Mouse (Mus musculus) CD4-positive, CD25-positive, alpha-beta regulatory T cell, adult 4 months (primary cell): Measurements from ENCODE around the gene Dclre1a. TPM values are rescaled to one million over a fixed set of nuclear protein-coding genes. Genes with fewer than 3 reads are reported as not detected.
A peak's percentile ranks its signal among the peaks of the same experiment; 100 is the strongest.

Source experiments
- ATAC-seq: one replicate; pipeline ENCODE4 v1.8.0; 2017
- polyA plus RNA-seq, 2 experiments: library from polyadenylated mRNA; unstranded; fragments of 100-300 nt; shearing (Covaris generic); gene quantifications; one replicate each; pipeline ENCODE4 v1.2.1; 2017

The Dclre1a gene
- 10 to 100 TPM; 11.2 to 16.2 TPM for polyA plus RNA-seq

DNA sequence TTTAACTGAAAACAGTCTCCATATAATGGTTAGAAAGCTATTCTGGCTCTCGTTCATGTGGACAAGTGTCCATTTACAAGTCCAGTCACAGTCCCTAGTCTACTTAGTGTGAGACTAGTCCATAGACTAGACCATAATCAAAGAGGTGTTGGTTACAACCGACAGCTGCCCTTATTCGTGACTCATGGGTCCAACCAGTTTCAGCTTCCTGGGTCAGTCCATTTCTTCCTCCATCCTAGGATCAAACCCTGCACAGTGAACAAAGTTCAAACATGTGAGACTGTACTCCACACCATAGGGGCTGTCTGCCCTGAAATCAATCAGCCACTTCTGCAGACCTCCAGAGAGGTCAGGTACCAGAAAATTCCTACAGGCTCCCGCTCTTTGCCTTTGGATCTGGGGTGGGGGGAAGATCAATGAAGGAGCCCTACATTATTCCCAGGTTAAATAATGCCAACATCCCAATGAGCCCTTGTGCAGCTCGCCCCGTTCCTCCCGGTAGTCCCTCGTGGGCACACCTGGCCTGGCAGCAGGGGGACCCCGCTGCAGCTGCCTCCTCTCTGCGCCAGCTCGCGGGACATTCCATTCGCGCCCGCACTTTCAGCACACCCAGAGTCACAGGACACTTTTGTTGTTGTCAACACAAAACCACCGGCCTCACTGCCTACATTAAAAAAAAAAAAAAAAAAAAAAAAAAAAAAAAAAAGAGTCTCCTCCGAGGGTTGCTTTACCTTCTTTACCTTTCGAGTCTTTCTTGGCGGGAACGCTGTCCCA lies at the start of gene Dclre1a:
Gene Dclre1a, minus strand, starts transcription at position 767 of the 774 bp plus-strand sequence.
- ATAC-seq, result peak; percentile 67

DNA sequence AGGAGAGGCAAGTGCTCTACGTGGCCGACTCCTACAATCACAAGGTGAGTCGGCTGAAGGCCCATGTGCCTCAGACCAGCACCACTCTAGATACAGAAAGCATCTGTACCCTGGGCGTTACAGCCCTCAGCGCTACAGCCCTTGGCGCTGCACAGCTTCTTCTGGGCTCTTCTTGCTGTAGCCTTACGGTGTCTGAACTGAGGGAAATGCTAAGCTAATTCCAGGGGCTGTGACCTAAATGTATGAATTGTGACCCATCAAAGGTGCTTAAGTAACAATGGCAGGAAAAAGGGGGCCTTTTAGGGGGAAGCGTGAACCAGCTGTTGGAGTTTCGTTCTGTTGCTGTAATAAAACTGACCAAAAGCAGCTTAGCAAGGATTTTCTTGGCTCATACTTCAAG lies 44.5 kb upstream of the Dclre1a start:
- ATAC-seq, result no peak

DNA sequence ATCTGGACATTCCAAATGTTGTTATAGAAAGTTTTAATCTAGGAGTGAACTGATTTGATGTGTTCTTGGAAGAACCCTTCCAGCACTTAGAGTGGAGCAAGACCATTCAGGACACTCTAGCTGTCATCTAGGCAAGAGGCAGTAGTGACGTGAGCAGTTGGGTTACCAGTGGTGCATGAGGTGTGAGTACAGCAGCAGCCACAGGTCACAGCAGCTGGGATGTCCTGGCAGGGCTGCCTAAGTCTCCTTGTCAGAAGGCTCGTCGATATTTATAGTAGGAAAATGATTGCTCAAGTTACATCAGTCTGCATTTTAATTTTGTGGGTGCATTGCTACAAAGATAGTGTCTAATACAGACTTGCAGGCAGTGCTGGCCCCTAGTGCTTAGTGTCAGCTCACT lies 42.2 kb upstream of the Dclre1a start:
- ATAC-seq, result no peak

DNA sequence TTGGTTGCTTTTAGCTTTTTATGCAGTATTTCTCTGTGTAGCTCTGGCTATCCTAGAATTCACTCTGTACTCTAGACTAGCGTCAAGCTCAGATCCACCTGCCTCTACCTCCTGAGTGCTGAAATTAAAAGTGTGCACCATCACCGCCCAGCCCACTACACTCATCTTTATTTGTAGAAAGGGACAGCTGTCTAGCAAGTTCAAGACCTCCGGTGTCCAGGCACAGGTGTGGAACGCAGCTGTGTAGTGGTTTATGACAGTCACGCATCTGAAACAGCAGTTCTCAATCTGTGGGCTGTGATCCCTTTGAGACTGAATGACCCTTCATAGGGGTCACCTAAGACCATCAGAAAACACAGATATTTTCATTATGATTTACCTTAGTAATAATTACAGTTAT lies 41.4 kb upstream of the Dclre1a start:
- no peak for ATAC-seq

DNA sequence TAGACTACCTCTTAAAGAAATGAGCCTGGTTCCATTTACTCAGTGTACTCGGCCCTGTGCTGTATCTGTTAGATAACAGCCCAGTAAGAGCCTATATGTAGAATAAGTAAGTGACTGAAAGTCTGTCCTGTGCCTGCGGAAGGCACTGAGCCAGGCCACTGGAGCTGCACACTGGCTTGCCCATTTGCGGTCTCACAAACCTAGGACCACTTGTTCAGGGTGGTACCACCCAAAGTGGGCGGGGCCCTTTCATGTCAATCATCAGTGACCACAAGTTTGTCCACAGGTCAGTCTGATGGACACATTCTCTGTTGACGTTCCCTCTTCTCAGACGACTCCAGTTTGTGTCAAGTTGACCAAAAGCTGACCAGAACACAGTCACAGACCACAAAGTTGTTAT lies 41.0 kb upstream of the Dclre1a start:
- no peak for ATAC-seq

DNA sequence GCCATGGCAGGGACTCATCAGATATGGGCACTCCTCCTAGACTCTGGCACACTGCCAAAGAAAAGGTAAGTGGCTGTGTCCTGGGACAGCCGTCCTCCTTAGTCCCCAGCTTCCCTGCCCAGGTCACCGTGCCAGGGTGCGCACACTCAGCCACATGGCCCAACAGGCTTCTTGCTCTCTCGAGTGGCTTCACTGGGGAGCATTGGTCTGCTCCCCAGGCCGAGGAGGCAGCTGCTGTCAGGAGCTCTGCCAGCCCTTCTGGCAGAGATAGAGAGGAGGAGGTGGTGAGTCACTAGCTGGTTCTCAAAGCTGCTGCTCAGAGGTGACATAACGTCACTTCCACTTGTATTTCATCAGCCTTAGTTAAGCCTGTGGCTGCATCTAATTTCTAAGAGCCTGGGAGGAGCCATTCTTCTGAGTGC lies 40.2 kb upstream of the Dclre1a start:
- ATAC-seq, result no peak

DNA sequence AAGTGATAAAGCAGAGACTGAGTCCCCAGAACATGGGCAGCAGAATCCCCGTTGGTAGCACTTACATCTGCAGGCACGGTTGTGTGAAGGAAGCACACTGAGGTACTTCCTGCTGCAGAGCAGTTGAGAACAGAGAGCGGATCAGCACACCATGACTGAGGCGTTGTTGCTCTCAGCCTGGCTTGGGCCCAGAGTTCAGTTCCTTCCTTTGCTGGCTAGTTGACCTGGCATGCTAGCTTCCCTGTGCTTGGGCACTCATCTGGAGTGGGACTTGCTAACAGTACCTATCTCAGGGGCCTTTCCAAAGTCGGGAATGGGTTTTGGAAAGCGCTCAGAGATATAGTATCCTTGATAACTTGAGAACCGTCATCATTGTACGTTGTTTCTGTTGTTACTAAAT lies 38.3 kb upstream of the Dclre1a start:
- ATAC-seq, result no peak

DNA sequence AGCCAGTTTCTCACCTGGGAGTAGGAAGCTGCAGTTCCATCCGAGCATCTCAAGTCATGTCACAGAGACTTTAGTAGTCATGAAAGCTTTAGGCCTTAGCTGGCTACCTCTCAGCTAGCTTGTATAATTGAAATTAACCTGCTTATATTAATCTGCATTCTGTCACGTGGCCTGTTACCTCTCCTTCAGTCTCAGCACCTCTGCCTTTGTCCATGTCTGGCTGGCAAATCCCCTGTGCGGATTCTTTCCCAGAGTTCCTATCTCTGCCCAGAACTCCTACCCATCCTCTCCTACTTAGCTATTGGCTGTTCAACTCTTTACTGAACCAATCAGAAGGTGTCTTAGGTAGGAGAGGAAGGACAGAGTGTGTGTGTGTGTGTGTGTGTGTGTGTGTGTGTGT lies 36.3 kb upstream of the Dclre1a start:
- ATAC-seq, result no peak

DNA sequence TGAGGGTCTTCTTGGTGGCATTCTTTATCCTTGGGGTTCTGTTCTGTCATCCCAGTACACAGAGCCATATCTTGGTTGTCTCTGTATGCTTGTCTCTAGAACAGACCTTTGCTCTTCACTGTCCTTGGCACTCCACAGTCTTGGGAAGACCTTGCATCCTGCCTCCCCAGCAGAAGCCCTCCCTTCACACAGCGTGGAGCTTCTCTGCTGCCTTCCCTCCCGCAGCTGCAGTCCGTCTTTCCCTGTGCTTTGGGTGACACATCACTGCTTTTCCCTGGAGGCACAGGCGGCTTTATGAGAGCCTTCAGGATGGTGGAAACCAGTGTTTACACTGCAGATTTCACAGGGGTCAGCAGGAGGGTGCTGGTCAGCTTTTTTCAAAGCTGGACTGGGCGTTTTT lies 35.8 kb upstream of the Dclre1a start:
- no peak for ATAC-seq

DNA sequence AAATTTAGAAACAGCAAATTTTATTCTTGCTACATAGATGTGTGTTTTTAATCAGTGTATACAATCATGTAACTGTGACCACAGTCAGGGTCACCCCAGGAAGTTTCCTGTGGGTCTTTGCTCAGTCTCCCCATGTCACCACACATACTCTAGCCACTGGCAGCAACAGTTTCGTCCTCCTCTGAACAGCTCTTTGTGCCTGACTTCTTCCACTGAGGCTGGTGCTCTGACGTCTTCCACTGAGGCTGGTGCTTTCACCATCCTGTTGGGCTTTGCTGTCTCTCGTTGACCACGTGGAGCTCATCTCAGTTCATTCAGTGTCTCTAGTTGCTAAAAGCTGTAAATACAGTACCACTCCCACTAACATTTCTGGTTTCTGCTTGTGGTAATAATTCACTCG lies 34.0 kb upstream of the Dclre1a start:
- no peak for ATAC-seq

DNA sequence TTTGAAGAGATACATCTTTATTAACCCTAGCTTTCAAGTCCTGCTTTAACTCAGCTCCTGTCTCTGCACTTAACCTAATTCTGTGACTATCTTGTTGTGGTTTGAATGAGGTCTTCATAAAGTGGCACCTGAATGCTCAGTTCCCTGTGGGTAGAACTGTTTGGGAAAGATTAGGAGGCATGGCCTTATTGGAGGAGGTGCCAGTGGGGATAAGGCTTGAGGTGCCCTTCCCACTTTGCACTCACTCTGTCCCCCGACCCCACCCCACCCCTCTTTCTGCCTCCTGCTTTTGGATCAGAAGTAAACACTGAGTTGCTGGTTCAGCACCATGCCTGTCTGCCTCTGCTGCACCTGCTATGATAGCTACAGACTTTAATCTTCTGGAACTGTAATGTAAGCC lies 29.8 kb upstream of the Dclre1a start:
- ATAC-seq, result no peak

DNA sequence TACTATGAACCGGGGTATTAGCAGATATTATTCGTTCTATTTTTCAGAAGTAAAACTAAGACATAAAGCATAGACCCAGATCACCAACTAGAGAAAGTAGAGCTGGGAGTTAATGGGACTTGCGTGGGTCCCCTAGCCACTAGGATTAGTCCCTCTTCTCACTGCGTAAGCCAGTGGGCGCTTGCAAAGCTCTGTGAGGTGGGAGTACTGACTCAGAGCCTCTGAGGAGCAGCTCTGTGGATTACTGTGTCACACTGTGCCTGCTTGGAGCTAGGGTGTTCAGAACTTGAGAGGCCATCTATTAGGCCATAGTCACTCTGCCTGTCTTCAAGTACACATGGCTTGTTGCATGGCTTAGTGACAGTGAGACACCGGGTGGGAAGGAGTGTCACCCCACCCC lies 25.2 kb upstream of the Dclre1a start:
- ATAC-seq, result no peak

DNA sequence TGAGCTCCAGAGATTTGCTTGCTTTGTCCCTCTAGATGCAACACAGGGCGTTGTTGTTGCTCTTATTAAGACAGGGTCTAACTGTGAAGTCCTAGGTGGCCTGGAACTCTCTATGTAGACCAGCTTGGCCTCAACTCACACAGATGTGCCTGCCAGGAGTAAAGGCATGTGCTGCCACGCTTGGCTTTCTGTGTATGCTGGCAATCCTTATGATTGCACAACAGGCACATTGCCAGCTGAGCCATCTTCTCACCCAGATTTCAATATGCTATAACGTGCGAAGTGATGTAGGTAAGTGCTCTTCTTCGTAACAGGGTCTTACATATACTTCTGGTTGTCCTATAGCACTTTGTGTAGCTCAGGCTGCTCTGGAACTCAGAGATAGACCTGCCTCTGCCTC lies 23.9 kb upstream of the Dclre1a start:
- no peak for ATAC-seq

DNA sequence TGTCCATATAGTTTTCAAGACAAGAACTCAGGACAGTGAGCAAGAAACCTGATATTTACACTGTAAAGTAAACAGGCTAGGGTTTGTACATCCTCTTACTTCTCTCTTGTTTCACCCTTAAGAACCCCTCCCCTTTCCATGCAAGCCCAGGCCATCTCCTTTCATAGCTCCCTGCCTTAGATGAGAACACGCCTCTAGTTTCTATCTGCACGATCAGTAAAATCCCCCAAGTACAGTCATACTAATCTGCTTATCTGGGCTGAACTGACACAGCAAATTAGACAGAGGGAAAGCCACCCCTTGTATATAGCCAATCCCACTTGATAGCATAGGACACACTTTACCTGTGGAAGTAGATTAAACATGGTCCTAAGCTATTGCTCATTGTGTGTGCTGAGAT lies 23.2 kb upstream of the Dclre1a start:
- no peak for ATAC-seq

DNA sequence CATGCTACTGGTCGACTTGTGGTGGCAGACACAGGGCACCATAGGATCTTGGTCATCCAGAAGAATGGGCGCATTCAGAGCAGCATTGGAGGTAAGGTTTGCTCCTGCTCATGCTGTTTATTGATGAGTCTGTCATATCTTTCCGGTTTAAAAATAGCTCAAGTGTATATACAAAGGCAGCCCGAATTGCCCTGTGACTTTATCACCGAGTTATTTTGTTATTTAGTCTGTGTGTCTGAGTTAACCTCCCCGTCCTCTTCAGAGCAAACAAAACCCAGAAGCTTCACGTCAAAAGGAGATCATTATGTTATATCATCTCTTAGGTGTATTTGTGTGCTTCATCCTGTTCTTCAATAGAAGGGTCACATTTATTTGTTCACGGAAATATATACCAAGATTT lies 22.8 kb upstream of the Dclre1a start:
- ATAC-seq, result no peak

DNA sequence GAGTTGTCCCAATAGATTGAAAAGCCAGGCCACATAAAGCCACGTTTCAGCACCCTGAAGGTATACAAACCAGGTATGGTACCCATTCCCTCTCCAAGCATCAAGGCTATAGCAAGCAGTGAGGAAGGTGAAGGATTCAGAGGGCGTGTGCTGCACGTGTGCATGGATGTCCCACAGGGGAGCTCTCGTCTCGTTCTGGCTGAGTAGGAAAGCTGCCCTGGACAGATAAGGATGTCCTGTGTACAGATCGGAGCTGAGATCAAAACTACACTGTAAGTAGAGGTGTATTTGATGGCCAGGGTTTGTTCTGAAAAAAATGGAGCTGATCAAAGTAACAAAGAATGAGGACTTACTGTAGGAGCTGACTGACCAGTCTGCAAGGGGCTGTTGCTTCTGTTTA lies 18.9 kb upstream of the Dclre1a start:
- no peak for ATAC-seq

DNA sequence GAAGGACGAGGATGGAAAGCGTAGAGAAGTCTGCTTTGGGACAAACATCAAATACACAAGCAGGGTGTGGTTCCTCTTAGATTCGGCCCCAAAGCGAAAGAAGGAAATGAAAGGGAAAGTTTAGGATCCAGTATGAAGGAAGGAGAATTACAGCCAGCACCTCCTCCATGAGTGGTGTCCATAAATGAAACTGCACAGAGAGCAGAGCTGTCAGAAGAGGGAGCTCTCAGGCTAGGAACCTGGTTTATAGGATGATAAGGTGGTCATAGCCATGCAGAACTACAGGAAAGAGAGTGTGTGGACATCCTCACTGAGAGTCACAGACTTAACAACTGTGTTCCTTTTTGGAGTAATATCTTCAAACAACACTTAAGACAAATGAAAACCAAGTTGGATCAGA lies 18.0 kb upstream of the Dclre1a start:
- no peak for ATAC-seq

DNA sequence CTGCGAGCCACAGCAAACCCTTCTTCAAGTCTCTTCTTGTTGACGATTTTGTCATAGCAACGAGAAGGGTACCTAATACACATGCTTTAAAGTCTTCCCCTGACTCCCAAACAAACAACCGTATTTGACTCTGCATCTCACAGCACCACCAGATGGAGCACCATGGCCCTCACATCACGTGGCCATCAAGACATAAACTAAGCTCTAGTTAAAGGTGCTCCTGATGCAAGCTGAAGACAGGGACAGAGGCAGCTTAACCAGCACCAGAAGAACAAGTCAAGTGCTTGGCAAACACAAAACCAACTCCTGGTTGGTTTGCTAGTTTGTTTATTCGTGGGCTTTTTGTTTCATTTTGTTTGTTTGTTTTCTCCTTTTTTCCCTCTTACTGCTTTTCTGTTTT lies 17.3 kb upstream of the Dclre1a start:
- ATAC-seq, result no peak

DNA sequence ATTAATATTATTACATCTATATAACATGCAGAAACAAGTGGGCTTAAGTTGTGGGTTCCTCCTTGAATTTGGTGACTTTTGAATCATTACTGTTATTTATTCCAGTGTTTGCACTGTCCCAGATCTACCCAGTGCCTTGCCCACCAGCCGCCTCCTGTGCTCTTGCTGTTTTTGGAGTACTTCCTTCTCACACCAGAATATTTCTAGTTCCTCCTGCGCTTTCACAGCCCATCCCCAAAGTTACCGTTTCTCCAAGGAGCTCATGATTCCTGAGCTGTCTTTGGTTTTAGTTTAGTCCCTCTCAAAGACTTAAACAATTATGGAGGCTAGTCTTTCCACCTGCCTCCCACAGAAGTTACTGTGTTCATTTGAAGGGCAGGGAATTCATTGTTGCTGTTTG lies 15.4 kb upstream of the Dclre1a start:
- no peak for ATAC-seq

DNA sequence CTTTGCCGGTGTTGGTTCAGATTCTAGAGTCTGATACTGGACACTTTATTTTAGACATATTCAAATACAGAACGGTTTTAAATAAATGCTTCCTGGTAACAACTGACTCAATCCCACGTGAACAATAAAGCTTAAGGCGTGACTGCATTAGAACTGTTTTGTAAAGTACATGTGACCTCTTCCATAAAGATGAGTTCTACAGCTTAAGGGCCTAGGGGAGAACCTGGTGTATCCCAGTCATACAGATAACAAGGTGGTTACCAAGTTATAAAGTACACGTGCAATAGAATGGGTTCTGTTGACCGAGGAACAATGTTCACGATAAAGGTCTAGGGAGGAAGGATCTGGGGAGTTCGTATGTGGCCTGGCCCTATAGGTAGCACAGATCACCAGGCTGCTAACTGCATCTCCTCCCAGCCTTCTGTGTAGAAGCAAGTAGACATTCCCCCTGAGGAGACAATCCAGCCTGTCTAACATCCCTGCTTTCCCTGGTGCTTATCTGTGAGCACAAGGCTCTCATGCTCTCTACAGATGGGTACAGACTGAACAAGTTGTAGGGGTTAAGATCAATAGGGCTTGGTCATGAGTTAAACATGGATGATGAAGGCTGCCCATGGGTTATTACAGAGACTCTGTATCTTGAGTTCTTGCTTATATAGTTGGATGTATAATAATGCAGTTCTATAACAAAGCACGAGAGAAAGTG lies 14.6 kb upstream of the Dclre1a start:
- ATAC-seq, result no peak

DNA sequence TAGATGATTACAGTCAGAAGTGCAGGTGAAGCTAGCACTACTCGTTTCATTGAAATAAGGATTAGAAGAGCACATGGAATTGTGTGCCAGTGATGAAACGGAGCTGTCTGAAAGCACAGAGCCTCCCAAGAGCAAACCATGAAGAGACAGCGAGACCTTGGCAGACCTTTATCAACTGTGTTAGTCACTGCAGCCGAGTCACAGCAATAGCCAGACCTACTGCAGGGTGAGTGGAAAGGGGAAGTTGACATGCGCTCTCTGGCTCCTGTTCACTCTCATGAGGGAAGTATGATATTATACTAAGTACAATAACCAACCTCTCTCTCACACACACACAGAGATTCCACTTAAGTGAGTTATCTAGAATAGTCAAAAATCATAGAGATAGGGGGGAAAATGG lies 8.0 kb upstream of the Dclre1a start:
- no peak for ATAC-seq

DNA sequence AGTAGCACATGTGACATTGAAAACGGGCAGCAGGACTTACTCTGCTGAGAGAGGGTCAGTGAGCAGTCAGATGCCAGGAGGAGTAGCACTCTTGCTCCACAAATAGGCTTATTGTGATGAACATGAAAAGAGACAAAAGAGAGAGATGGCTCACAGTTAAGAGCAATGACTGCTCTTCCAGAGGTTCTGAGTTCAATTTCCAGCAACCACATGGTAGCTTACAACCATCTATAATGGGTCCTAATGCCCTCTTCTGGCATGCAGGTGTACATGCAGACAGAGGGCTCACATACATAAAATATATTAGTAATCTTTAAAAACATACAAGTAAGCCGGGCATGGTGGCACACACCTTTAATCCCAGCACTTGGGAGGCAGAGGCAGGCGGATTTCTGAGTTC lies 5.2 kb upstream of the Dclre1a start:
- ATAC-seq, result no peak

DNA sequence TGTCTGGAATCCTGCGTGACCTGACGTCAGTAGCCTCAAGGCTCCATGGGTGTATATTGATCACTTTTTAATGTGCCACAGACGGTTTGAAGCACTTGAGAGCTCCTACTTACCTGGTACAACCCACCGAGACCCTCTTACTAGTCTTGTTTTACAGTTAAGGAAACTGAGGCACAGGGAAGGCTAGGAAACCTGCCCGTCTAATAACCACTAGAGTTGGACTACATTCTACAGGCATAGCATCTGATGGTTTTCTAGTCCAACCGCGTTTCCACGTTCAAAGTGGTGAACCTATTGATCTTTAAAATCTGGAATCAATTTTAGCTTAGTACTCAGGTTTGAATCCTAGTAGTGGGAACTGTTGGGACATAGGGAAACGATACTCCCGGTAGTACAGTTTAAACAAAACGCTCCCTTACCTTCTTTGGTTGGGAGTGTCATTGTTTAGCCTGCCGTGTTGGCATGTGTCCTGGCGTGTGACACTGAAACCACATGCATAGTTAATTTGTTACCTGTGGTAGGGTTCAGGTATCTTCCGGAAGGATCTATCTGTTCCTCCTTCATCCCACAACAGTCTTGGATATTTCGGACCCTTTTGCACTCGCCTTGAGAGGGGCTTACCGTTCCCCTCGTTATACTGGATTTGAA lies 1.1 kb upstream of the Dclre1a start:
- ATAC-seq, result peak; percentile 57
